Mouse (Mus musculus) cerebellum, postnatal 10 days (tissue): ENCODE data around the gene Zfp91.
"Not testable (repeated sequence)": the region's sequence is repeated elsewhere in the genome, so short reads cannot be mapped to it uniquely, and the experiment has no call there.

ENCODE experiments used
- DNase-seq, 2 experiments: peaks; one replicate each; pipeline ENCODE4 v3.0.0; 2021; ENCODE audit warnings: mixed read lengths in 2 of 2

Gene Zfp91

DNA sequence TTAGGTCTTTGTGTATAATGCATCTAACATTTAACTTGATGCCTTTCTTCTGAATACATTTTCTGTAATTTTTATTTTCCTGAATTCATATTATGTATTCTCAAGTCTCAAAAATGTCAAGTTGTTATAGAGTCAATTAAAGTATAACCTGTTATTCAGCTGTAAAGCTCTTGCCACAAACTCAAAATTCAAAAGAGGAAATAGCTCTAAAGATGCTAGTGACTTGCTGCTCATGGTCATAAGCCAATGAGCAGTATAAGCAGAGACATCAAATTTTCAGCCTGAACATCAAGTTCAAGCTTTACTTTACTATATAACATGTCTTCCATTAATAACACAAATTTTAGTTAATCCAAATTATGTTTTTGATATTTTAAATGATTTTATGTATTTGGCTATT, 3.6 kb downstream of the Zfp91 start:
- no peak for DNase-seq

DNA sequence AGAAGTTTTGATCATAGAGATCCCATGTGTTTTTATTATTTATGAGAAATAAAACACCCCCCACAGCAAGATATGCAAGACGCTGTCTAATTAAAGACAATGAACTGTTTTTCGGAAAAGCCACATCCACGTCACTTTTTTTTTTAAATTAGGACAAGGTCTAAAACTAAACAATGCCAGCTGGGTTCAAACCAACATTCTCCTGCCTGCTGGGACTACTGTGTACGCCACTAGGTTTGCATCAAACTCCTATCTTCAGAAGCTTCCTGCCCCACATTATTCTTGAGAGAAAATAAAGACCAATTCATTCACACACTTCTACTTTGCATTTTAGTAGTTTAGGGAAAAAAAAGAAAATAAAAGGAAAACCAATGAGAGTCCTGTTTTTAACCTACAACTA, 8.2 kb downstream of the Zfp91 start:
- DNase-seq = peak in 1 of 2 experiments; percentile 11

DNA sequence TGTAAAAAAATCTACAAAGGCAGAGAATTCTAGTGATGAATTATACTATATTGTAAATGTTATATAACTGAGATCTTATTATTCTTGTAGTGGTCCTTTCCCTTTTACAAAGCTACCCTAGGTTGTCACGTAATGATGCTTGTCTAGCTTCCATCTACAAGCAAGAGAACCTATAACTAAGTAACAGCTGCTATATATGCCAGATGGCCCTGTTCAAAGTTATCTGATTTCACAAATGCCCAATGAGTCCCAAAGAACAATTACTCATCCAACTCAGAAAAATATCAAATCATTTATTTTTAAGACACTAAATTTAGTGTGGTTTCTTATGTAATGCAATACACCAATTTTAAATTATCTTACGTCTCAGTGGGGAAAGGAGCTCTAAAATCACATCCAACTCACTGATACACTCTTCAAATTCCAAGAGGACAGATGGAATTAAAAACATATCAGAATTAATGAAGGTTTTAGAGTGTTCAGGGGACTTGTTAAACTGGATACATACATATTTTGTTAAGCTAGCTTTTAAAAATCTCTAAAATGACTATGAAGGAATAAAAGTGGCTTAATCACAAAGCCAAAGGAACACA, 9.0 kb downstream of the Zfp91 start:
- no peak for DNase-seq

DNA sequence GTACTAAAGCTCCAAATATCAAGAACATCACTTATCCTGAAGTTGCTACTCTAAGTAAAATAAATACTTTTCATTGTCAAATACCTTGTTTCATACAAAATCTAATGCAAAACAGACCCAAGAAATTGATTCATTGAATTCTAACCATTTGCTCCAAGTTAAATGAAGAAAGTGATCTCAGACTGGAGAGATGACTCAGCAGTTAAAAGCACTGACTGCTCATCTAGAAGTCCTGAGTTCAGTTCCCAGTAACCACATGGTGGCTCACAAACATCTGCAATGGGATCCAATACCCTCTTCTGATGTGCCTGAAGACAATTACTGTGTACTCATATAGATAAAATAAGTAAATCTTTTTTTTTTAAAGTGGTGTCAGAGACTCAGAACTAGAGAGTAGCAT, 15.5 kb downstream of the Zfp91 start:
- no peak for DNase-seq

DNA sequence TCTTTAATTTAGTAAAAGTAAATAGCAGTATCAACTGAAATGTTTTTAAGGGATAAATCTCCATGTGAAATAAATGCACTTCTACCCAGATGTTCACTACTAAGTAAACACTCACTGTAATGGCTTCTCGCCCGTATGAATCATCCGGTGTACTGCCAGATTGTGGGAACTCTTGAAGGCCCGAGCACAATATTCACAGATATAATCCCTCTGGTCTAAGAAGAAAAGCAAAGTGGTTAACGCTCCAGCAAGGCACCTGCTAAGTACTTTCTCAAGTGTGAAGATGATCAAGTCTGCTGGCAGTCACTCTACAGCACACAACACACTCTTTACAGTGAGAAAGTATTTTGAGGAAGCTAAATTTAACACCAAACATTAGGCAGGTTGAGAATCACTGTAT, 25.0 kb downstream of the Zfp91 start:
- DNase-seq = no peak

DNA sequence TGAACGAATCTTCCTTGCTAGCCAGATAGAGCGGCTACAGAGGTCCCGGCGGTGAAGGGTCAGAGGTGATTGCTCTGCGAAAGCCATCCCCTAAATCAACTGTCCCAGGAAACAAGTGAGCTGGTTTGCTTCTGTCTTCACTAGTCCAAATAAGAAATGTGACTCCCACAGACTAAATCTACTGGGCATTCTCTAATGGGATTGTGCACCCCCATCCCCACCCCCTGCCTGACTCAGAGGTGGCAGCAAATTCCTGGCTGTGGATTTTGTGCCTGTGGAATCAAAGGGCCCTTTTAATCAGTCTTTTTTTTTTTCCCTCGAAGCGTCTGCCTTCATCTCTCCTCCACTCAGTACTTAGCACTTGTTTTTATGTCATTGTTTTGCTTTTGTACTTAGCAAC, 30.6 kb downstream of the Zfp91 start, which contains the start of gene Cntf:
TSS of gene Cntf (minus strand) at position 325 of the 400 bp plus-strand sequence.
- no peak for DNase-seq

DNA sequence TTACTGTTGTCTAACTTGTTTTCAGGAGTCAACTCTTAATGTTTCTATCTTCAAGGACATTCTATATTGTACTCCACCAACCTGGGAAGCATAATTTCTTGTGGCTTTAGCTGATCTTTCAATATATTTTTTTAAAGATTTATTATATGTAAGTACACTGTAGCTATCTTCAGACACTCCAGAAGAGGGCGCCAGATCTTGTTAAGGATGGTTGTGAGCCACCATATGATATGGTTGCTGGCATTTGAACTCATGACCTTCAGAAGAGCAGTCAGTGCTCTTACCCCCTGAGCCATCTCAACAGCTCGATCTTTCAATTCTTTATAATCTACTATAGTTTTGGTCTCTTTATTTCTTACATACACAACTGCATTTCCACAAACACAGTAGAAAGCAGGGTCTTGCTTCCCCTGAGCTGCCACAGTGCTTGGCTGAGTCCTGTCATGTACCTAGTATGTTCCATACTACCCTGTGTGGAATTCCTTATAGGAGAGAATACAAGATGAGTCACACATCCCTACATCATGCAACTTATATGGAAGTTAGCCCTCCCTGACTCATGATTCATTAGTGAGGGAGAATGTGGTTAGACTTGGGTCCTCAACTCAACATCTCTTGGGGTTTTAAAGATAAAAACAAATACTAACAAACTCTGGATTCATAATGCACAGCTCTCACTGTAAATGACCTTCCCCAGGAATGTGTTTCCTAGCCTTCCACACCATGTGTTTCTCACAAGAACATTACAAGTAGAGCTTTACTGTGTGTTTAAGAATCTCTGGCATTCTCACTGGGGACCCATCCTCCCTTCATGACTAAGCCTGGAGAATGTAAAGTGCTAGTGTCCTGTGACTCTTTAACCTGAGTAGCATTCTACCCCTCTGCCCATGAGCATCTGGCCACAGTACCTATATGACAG, 33.5 kb downstream of the Zfp91 start:
- peak; percentile 9 to 12 for DNase-seq

DNA sequence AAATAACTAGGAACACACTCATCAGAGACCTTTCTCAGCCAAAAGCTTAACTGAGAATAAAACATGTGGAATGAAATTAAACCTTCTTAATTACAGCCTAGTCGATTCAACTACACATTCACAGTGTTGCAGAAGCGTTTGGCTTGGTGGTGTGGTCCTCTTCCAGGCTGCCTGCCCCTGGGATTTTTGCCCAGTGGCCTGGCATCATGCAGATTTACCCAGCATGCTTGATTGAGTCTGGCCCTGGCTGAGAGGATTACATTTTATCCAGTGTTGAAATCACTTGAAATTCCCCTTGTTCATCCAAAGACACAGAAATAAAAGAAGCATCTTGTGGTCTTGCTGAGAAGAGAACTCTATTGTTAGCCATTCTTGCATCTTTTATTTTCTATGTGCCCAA, 36.3 kb downstream of the Zfp91 start:
- peak; percentile 86 to 90 for DNase-seq

DNA sequence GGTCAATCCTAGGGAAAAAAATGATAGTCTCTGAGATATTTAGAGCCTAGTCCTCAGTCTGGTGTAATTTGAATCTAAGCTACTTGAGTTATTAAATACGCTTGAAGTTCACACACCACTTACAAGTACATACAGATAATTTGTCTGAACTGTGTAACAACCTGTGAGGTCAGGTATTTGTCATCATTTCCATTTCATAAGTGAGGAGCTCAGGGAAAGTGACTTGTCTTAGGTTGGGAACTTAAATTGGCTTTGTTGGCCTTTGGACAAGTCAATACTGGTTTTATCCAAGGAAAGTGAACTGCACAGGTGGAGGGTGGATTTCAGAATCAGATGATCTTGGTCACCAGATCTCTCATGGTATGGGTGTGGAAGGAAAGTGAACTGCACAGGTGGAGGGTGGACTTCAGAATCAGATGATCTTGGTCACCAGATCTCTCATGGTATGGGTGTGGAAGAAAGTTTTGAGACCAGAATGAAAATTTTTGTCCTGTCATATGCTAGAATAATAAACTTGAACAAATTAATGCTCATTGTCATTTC, 36.9 kb downstream of the Zfp91 start:
- DNase-seq = no peak

DNA sequence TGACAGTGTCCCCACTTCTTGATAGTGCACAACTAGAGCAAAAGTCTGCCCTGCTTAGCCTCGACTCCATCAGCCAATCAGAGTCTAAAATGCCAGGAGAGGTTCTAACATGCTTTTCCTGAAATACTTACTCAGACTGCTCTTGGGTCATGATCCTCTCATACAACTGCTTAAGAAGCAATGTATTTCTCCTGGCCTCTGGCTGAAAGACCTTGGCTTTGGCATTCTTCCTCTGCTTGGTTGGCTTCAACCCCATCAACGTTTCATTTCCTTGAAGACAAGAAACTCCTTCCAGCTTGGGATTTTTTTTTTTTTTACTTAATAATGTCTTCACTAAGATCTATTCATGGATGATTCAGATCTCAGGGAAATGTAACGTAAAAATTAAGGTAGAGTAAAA, 39.6 kb downstream of the Zfp91 start:
- DNase-seq = no peak

DNA sequence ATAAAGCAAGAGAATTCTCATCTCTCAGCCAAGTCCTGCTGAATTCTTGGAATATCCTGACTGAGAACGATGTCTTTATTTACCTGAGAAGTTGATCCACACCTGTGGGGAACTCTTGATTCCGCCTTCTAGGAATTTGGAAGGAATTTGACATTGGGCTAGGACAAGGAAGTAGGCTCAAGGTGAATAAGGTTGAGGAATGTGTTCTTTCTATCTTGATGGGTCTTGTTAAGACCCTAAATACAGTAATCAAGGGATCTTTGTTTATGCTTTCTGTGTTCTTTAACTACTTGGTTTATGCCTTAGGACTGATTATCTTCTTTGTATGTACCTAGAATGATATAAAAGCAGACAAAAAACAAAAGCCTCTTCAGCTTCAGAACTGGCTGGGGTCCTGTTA, 64.0 kb downstream of the Zfp91 start:
- no peak for DNase-seq

DNA sequence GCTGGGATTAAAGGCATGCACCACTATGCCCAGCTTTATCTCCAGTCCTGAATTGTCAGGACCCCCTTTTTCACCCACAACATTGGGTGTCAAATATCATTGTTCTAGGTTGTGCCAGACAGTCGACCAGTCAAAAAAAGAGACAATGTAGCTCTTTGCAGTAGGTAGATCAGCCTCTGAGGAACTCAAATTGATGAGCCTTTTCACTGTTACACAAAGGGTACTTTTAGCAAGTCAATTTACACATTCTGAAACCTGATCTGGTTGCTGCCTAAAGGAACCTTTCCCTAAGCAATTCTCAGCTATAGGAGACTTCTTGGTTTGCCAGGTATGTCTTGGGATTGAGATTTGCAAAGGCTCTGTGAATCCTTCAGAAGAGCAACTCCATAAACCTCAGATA, 64.9 kb downstream of the Zfp91 start:
- no peak for DNase-seq

DNA sequence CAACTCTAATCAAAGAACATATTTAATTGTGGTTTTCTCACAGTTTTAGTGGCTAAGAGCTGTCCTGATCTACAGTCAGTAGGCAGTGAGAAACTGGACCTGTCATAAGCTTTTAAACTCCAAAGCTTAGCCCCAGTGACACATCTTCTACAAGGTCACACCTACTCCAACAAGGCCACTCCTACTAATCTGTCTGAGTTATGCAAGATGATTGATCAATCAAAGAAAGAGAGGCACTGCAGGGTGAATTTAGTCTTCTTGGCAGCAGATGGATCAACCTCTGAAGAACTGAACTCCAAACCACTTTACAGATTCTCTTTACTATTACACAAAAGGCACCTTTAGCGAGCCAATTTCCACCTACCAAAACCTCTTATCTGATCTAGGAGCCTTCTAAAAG, 70.1 kb downstream of the Zfp91 start:
- no peak for DNase-seq

DNA sequence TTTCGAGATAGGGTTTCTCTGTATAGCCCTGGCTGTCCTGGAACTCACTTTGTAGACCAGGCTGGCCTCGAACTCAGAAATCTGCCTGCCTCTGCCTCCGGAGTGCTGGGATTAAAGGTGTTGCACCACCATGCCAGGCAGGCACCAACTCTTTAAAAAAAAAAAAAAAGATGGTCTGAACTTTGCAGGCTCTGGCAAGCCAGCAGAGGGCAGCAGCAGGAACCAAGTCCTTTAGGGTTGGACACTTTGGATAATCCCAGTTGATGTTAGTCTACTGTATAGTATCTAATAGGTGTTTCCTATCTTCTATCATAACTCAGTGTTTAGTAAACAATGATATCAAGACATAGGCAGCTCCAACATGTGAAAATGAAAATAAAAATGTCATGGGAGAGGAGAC, 73.6 kb downstream of the Zfp91 start:
- DNase-seq = peak; percentile 49 to 65

DNA sequence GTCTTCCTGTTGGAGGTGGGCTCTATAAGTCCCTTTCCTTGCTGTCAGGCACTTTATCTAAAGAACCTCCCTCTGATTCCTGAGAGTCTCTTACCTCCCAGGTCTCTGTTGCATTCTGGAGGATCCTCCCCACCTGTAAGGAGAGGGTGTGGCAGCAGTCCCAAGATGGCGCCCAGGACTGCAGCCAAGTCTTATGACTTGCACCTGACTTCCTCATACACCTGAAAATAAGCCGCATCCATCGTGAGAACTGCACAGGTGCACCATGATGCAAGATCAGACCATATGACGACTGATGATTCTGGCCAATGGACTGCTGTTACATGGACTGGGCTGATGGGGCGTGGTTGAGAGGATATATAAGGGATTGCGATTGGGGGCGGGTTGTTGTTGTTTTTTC, 74.3 kb downstream of the Zfp91 start:
- DNase-seq = not testable (repeated sequence)

DNA sequence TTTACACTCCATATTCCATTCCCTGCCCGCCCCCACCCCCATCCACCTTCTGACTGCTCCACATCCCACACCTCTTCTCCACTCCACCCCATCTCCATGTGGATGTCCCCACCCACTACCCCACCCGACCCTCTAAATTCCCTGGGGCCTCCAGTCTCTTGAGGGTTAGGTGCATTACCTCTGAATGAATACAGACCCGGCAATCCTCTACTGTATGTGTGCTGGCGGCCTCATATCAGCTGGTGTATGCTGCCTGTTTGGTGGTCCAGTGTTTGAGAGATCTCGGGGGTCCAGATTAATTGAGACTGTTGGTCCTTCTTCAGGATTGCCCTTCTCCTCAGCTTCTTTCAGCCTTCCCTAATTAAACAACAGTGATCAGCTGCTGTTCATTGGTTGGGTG, 75.0 kb downstream of the Zfp91 start:
- not testable (repeated sequence) for DNase-seq

DNA sequence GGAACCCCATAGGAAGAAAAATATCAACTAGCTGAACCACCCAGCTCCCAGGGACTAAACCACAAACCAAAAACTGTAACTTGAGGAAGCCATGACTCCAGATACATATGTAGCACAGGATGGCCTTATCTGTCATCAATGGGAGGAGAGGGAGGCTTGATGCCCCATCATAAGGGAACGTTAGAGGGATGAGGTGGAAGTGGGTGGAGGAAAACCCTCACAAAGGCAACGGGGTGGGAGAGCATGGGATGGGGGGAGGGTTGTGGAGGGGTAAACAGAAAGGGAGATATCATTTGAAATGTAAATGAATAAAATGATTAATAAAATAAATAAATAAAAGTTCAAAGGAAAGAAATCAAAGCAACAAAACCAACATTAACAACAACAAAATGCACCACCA, 75.5 kb downstream of the Zfp91 start:
- no peak for DNase-seq

DNA sequence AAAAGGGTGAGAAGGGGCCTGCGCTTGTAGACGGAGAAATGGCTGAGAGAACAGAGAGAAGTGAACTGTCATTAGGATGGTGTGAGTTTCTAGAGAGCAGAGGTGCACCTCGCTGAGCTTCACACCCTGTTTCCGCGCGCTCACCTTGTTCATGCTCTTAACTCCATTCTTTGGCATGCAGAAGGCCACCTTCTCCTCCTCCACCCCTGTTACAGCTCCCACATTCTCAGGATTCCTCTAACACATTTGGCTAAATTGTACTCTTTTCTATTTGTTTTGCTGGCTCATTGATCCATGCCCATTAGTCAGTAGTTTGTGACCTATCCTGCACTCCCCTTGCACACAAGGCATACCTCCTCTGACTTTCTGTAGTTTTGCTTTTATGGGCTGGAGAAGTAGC, 76.7 kb downstream of the Zfp91 start:
- DNase-seq = no peak
